Mouse (Mus musculus) E14TG2a.4 (cell line): ENCODE data around the gene Mturn.

Source experiments
- H3K27me3 ChIP-seq: 2 replicates; pipeline ENCODE4 v1.6.1; 2014; ENCODE audit warnings: low read length, control low read depth; ENCODE audit not compliant: insufficient read depth
- H3K36me3 ChIP-seq: 2 replicates; pipeline ENCODE4 v1.6.1; 2014; ENCODE audit warnings: low read length, control low read depth; ENCODE audit not compliant: insufficient read depth
- H3K4me1 ChIP-seq: replicated peaks from 2 replicates; pipeline ENCODE4 v1.6.1; 2014; ENCODE audit warnings: low read depth, low read length, control low read depth
- H3K4me3 ChIP-seq: replicated peaks from 2 replicates; pipeline ENCODE4 v1.5.1; 2014; ENCODE audit warnings: mild to moderate bottlenecking, low read length
- H3K9me3 ChIP-seq: 2 replicates; pipeline ENCODE4 v1.6.1; 2014; ENCODE audit warnings: low read length, control low read depth
- CTCF ChIP-seq: conservative IDR thresholded peaks from 2 replicates; pipeline ENCODE4 v1.5.1; 2014; ENCODE audit warnings: low read length
- NANOG ChIP-seq: IDR thresholded peaks from 2 replicates; pipeline ENCODE4 v1.6.1; 2014; ENCODE audit warnings: borderline replicate concordance, low read length, mixed read lengths
- POU5F1 ChIP-seq: IDR thresholded peaks from 2 replicates; pipeline ENCODE4 v1.6.1; 2014; ENCODE audit warnings: low read length, borderline replicate concordance

Gene Mturn

DNA sequence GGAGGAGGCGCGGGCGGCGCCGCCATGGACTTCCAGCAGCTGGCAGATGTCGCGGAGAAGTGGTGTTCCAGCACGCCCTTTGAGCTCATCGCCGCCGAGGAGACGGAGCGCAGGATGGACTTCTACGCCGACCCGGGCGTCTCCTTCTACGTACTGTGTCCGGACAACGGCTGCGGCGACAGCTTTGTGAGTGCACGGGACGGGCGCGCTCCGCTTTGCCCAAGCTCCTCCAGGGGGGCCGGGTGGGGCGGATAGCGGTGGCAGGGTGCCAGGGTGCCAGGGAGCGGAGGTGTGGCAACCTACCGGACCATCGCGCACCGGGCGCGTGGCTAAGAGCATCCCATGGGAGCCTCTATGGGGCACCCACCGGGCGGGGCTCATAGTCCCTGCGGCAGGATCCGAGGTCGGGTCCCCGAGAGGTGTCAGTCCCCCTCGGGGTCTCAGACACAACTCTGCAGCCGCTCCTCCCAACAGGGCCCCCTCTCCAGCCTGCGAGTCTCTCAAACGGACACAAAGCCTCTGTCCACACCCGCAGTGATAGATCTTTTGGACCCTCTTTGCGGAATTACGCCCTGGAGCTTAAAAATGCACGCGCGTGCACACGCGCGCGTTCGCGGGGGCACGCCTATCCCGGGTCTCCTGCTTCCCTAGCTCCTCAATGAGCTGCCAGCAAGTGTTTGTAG lies 463 bp downstream of the Mturn start:
- TF ChIP-seq NANOG (no peak), CTCF (no peak), POU5F1 (no peak)

GRCm38 (mm10) chr6:54684085-54684484 lies 2.7 kb downstream of the Mturn start:
- no peak overlapping the region for H3K4me3 ChIP-seq
- no peak for TF ChIP-seq POU5F1
- TF ChIP-seq NANOG: no peak
- TF ChIP-seq CTCF: no peak
- peaks cover 32% of the 10 kb centered on the region for H3K27me3 ChIP-seq
- no peaks in the 10 kb centered on the region for H3K9me3 ChIP-seq
- peaks cover 2% of the 10 kb centered on the region; the same call in 1 of the 2 replicates for H3K36me3 ChIP-seq
- peaks cover 35% of the 10 kb centered on the region for H3K4me1 ChIP-seq

More for the DNA sequence above, 463 bp downstream of the Mturn start:
- H3K9me3 ChIP-seq: no peaks in the 10 kb centered on the region
- peaks cover 17% of the 10 kb centered on the region for H3K4me1 ChIP-seq
- H3K4me3 ChIP-seq: peak overlapping the region; percentile 97
- H3K36me3 ChIP-seq: no peaks in the 10 kb centered on the region
- H3K27me3 ChIP-seq: peaks cover 30% of the 10 kb centered on the region

DNA sequence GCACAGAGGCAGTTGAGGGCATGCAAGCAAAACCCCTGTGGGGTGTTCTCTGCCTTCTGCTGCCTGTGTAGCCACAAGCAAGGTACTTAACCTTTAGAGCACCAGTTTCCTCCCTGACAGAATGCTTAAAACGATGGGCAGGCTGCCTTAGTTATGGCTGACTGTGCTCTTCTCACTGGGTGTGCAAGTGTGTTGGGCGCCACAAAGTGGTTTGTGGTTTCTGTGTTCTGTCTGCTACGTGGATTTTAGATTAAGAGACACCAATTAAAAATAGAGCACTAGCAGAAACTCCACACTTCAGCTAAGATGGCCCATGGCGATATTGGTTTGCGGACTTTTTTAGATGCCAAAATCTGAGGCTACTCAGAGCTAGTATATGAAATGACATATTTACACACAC lies 3.7 kb downstream of the Mturn start:
- Histone ChIP-seq H3K36me3 (peaks cover 8% of the 10 kb centered on the region; the same call in 1 of the 2 replicates), H3K4me1 (peaks cover 38% of the 10 kb centered on the region), H3K27me3 (peaks cover 29% of the 10 kb centered on the region), H3K4me3 (no peak overlapping the region), H3K9me3 (no peaks in the 10 kb centered on the region)
- TF ChIP-seq POU5F1 (no peak), CTCF (no peak), NANOG (no peak)

- peaks cover 10% of the 10 kb centered on the region; the same call in 1 of the 2 replicates for H3K36me3 ChIP-seq
- H3K4me1 ChIP-seq: peaks cover 38% of the 10 kb centered on the region
- TF ChIP-seq CTCF (no peak), NANOG (no peak), POU5F1 (no peak)
- no peak overlapping the region for H3K4me3 ChIP-seq
- H3K27me3 ChIP-seq: peaks cover 29% of the 10 kb centered on the region
- no peaks in the 10 kb centered on the region for H3K9me3 ChIP-seq
These were observed 4.4 kb downstream of the Mturn start for GRCm38 (mm10) chr6:54685716-54686395.

DNA sequence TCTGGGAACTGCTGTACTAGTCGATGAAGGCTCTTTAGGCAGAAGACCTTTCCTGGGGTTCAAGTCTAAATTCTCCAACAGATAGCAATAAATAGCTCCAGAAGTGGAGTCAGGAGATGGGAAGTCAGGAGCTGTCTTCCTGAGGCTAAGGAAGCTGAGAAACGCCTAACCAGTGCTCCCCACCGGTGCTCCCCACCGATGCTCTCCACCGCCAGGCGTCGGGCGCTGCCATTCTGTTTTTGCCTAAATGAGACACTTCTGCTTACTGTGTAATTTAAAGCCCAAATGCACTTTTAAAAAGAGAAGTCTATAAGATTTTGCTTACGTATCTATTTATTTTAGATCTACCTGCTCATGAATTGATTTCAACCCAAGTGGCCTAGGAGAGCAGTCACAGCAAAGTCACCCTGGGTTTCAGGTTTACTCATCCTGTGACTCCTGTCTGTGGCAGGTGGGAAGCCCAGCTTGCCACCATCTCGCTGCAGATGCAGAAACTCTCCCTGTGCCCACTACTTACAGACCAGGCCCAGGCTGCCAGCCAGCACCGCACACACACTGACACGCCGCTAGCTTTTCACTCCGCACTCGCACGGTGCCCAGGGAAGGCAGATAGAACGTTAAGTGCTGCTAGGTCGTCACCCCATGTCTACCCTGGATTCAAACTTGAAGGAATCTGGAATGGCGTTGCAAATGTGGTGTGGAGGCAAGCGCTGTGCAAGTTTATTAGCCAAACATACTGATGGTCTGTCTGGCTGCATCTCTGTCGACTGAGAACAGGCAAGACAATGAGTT lies 5.7 kb downstream of the Mturn start:
- Histone ChIP-seq H3K36me3 (peaks cover 22% of the 10 kb centered on the region), H3K27me3 (peaks cover 29% of the 10 kb centered on the region), H3K4me3 (no peak overlapping the region), H3K9me3 (no peaks in the 10 kb centered on the region), H3K4me1 (peaks cover 47% of the 10 kb centered on the region)
- TF ChIP-seq CTCF: no peak
- no peak for TF ChIP-seq POU5F1
- TF ChIP-seq NANOG: no peak

DNA sequence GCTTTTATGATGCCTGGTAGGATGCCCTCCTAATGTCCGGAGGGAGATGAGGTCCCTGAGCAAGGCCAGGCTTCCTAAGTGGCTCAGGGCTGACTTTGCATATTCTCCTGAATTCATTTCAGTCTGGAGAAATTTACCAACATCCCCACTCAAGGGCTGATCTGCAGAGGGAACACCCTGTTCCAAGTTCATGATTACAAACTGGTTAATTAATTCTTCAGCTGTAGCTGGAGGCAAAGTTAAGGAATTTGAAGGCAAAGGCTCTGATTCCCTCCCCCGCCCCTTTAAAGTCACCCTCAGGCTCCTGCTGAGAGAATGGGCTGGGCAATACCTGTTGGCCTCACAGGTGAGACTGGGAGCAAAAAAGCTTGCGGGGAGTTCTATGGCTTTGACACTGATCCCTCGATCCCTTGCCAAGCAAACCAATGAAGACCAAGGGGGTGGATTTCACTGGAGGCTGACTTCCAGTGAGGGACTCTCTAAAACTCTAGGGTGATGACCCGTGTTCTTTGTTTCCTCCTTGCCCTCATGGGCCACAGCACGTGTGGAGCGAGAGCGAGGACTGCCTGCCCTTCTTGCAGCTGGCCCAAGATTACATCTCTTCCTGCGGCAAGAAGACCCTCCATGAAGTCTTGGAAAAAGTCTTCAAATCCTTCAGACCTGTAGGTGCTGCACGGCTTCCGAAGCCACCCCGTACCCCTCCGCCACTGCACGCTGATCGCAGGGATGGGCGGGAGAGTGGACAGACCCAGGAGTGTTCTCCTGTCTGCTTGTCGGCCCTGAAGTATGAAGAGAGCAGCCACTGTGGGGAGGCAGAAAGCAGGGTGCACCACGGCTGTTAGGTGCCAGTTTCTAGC lies 7.3 kb downstream of the Mturn start:
- no peak overlapping the region for H3K4me3 ChIP-seq

DNA sequence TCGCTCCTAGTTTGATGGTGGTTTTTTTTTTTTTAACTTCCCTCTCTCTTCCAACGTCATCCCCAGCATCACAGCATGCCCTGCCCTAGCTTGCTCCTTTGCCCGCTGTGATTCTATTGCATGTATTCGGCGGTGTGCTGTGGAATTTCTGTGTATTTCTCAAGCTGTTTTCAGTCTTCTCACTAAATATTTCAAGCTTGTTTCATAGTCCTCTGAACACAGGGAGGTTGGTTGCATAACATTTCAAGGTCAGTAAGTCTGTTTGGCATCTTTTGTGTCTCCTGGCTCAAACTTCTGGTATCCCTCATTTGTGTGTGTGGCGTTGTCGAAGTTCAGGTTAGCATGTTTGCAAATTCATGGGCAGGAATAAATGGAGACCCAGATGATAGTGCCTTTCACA lies 8.3 kb downstream of the Mturn start:
- TF ChIP-seq NANOG: no peak
- no peak for TF ChIP-seq POU5F1
- TF ChIP-seq CTCF: no peak
- Histone ChIP-seq H3K4me3 (no peak overlapping the region), H3K4me1 (peaks cover 39% of the 10 kb centered on the region), H3K27me3 (peaks cover 8% of the 10 kb centered on the region; the same call in 1 of the 2 replicates), H3K9me3 (no peaks in the 10 kb centered on the region), H3K36me3 (peaks cover 27% of the 10 kb centered on the region)

More for the DNA sequence above, 7.3 kb downstream of the Mturn start:
- H3K9me3 ChIP-seq: no peaks in the 10 kb centered on the region
- H3K4me1 ChIP-seq: peaks cover 39% of the 10 kb centered on the region
- H3K27me3 ChIP-seq: peaks cover 16% of the 10 kb centered on the region
- peaks cover 27% of the 10 kb centered on the region for H3K36me3 ChIP-seq
- TF ChIP-seq CTCF: no peak
- no peak for TF ChIP-seq POU5F1
- TF ChIP-seq NANOG: no peak

DNA sequence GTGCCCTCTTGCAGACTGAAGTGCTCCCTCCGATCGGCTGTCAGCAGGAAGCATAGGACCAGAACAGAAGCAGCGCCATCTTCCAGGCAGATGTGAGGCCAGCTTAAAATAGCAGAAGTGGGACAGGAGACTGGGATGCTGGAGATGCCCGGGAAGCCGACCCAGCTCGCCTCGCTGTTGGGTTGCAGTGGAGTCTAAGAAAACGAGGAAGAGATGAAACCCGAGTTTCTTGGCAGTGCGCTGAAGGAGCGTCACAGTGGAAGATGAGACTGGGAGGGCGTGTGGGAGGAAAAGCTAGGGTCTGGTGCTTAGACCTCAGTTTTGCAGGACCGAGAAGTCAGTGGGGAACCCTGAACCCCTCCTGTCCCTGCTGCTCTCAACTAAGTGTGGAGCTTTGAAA lies 9.4 kb downstream of the Mturn start:
- Histone ChIP-seq H3K9me3 (no peaks in the 10 kb centered on the region), H3K36me3 (peaks cover 27% of the 10 kb centered on the region), H3K4me3 (no peak overlapping the region), H3K4me1 (peaks cover 39% of the 10 kb centered on the region), H3K27me3 (peaks cover 5% of the 10 kb centered on the region; the same call in 1 of the 2 replicates)
- TF ChIP-seq POU5F1: no peak
- no peak for TF ChIP-seq NANOG
- TF ChIP-seq CTCF: no peak
